Mouse (Mus musculus): ENCODE data around the gene Klk7. TPM values are rescaled to one million over a fixed set of nuclear protein-coding genes. Genes with fewer than 3 reads are reported as not detected.

Klk7 gene
- total RNA-seq (2022): under 1 TPM; 0.20 to 0.87 (median 0.46) TPM

DNA sequence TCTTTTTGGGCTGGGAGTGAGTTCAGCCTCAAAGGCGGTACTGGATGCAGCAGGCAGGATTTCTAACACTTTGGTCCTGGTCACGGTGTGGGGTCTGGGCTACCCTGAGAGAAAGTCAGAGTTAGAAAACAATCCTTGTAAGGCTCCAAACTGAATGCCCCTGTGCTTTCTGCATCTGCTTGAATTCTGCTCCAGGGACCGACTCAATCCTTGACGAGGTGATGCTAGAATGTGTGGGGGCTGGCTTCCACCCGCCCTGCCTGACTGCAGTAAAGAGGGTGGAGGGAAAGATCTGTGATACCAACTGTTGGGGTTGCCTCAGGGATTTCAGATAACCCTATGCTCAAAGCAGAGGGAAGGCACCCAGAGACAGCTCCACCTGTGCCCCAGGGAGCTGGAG, at the start of gene Klk7:
Gene Klk7 (plus strand): TSS at position 301 of the 400 bp plus-strand sequence.
- no peak for DNase-seq (ENCODE audit: low spot score in 2 of 2)

DNA sequence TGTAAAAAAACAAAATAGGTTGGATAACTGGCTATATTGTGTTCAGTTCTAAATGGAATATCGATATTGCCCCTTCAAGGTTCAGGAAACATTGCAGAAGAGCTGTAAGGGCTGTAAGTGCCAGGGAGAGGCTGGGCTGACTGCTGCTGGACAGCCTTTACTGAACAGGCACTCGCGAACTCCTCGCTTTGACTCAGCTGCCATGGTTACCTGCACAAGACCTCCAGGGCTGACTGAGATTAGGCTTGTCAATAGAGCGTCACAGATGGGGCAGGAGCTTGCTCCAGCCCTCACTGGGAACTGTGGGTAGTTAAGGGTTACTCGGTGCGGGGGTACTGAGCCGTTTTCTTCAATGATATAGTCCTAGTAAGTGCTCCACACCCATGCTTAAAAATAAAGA, 44.6 kb upstream of the Klk7 start:
- no peak for DNase-seq (ENCODE audit: low spot score in 2 of 2)

DNA sequence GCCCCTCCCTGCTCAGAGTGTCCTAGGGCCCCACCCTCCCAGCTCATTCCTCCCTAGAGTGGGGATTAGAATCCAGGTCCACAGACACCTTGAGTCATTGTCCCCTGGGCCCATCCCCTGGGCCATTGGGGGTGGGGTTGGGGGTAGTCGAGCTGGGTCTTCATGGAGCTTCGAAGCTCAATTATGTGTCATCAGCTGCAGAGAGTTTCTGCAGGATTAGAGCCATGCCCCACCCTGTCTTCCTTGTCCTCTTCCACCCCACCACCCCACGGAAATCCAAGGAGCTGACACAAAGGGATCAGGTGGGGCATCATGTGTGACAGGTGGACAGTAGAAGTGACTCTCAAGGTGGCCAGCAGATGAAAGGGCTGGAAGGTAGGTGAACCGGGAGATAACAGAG, 42.5 kb upstream of the Klk7 start, which contains the start of gene Klk12:
Gene Klk12 (plus strand): TSS at position 301 of the 400 bp plus-strand sequence.
- no peak for DNase-seq (ENCODE audit: low spot score in 2 of 2)

DNA sequence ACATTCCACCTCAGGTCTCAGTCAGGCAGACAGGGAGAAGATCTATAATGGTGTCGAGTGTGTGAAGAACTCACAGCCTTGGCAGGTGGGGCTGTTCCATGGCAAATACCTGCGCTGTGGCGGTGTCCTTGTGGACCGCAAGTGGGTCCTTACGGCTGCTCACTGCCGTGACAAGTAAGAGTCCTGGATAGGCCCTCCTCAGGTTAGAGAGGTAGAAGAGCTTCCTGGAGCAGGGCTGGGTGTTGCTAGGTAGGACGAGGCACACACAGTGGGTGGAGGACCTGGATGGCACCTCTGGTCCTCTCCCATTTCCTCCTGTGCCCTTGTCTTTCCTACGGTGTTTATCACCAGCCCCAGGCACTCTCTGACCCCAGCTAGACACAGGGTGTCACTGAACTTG, 41.5 kb upstream of the Klk7 start:
- no peak for DNase-seq (ENCODE audit: low spot score in 2 of 2)

DNA sequence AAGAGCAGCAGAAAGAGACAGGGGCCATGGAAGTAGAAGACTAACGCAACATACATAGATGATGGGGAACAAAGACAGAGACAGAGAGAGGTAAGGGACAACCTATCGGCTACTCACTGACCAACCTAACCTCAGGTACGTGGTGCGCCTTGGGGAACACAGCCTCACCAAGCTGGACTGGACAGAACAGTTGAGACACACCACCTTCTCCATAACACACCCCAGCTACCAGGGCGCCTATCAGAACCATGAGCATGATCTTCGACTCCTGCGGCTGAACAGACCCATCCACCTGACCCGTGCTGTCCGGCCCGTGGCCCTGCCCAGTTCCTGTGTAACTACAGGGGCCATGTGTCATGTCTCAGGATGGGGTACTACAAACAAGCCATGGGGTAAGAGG, 40.4 kb upstream of the Klk7 start:
- DNase-seq (ENCODE audit: low spot score in 2 of 2): peak in 1 of 2 experiments; percentile 1

- DNase-seq (ENCODE audit: low spot score in 2 of 2): peak in 1 of 2 experiments; percentile 0
Measured at GRCm38 (mm10) chr7:43771916-43772315, 39.2 kb upstream of the Klk7 start.

GRCm38 (mm10) chr7:43772901-43773300, 38.2 kb upstream of the Klk7 start:
- peak in 1 of 2 experiments; percentile 0 for DNase-seq (ENCODE audit: low spot score in 2 of 2)

DNA sequence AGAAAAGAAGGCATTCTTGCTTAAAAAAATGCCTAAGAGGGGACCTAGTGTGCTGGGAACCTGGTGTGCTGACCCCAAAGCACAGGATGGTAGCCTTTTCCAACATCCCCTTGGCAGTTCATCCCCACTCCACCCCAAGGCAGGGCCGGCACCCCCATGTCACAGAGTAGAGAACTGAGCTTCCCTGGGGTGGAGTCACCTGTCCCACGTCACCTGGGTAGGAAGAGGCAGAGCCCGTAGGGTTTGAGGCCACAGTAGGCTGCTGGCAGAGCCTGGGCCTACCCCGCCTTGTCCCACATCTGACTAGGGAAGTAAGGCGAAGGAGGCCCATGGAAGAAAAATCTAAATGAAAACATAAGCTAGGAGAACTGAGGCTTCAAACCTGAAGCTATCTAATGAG, 36.7 kb upstream of the Klk7 start, which contains the start of gene Klk11:
Gene Klk11 (plus strand): TSS at position 241 of the 400 bp plus-strand sequence.
- DNase-seq (ENCODE audit: low spot score in 2 of 2): no peak

DNA sequence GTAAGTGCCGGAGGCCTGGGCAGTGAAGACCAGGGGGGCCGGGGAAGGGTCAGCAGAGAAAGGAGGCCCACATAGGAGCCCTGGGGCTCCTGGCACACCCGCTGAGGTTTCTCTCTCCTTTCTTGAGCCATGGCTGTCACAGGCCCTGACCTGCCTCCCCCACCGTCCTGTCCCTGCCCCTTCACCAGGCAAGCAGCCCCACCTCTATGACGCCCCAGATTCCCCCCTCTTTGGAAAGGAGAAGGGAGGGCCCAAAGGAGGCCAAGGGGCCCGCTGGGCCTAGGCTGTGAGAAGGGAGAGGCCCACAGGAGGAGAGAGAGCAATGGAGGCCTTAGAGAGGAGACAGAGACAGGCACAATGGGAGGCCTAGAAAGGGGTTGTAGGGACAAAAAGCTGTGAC, 36.3 kb upstream of the Klk7 start:
- DNase-seq (ENCODE audit: low spot score in 2 of 2): no peak

DNA sequence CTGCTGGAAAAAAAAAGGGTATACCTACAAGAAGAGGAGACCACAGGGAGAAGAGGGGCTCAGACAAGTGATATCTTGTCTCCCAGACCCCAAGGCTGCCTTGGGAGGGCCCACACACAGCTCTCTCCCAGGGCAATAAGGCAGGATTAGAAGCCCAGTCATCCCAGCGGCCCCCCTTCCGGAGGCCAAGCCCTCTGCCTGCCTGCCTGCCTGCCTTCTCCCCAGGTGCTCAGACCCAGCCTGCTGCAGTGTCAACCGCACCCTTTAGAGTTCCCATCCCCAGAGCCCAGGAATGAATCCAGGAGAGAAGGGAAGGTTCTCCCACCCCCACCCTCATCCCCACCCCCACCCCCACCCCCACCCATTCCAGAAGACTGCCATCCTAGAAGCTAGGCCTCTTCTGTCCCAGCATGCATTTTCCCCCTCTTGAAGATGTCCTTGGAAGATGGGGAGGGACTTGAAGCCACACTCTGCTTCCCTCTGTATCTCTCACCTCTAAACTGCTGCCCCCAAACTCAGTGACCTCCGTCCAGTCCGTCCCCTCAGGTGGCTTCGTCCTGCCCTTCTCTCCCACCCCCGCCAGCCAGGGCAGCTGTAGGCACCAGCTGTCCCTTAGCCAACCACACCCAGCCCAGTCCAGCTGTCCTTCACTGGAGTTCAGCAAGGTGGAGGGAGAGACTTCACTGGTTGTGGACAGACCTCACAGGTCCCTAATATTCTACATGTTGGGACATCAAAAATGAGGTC, 35.6 kb upstream of the Klk7 start:
- DNase-seq (ENCODE audit: low spot score in 2 of 2): peak in 1 of 2 experiments; percentile 0

DNA sequence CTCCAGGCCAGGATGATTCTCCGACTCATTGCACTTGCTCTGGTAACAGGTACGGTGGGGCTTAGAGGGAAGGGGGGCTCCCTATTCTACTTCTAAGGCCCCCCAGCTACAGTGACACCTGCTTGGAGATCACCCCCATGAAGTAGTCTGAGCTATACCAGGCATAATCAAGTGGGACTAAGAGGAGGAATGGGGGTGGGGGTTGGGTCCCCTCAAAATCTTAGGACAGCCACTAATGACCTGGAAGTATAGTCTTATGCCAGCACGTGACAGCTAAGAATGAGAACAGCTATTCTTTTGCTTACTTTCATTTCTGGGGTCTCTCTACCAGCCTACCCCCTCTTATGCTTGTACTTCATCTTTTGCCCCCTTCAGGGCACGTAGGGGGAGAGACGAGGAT, 34.6 kb upstream of the Klk7 start:
- DNase-seq (ENCODE audit: low spot score in 2 of 2): no peak

- DNase-seq (ENCODE audit: low spot score in 2 of 2): no peak
Measured at GRCm38 (mm10) chr7:43777423-43777822, 33.7 kb upstream of the Klk7 start.

DNA sequence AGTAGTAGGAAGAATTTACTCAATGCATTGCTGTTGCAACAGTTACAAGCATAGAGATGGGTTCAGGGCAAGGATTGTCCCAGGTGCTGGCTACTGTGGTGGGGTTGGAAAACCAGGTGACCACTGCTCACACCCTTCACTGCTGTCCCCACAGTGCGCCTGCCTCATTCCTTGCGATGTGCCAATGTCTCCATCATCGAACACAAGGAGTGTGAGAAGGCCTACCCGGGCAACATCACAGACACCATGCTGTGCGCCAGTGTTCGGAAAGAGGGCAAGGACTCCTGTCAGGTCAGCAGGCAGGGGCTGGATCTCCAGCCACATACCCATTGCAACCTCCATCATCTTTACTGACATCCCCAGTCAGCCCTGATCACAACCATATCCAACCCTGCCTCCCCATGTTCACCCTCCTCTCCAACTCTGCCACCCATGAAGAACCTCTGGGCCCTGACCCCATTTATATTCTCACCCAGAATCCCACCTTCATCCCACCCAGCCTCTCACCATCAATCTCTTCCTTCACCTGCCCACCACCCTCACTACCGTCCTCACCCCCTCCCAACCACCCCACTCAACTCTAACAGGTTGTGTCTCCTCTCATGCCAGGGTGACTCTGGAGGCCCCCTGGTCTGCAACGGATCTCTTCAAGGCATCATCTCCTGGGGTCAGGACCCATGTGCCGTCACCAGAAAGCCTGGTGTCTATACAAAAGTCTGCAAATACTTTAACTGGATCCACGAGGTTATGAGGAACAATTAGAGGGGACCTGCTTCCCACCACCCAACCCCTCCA, 32.7 kb upstream of the Klk7 start:
- no peak for DNase-seq (ENCODE audit: low spot score in 2 of 2)

DNA sequence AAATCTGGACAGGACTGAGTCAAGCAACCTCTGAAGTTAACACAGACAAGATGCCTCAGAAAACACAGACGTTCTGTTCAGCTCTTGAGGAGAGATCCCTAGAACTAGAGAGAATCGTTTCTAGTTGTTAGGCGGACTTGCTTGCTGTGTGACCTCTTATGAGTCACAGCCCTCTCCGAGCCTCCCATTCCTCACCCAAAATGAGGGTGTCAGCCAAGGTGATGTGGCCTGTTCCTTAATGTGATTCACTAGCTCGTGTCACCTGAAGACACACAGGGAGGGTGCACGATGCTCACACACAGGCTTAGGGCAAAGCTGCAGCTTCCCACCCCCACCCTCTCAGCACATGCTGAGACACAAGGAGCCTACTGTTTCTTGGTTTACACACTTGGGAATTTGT, 30.9 kb upstream of the Klk7 start:
- DNase-seq (ENCODE audit: low spot score in 2 of 2): no peak

GRCm38 (mm10) chr7:43780746-43781145, 30.3 kb upstream of the Klk7 start, which contains the start of gene Klk10:
Klk10 (plus strand) TSS chr7:43781035.
- DNase-seq (ENCODE audit: low spot score in 2 of 2): no peak

DNA sequence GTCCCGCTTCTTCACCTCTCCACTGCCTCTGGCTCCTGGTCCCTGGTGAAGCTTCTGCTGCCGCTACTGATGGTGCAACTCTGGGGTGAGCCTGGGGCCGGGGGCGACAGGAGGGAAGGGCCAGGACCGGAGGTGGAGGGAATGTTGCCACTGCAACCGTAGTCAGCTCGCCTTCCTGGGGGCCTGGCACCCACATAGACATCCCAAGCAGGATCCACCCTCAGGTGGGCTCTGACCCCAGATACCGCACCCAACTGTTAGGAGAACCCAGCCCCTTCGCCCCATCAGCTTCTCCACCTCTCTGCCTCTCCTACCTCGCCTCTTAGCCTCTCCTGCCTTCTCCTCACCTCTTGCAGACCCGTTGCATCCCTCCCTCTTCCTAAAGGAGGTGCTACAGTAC, 29.6 kb upstream of the Klk7 start:
- no peak for DNase-seq (ENCODE audit: low spot score in 2 of 2)

DNA sequence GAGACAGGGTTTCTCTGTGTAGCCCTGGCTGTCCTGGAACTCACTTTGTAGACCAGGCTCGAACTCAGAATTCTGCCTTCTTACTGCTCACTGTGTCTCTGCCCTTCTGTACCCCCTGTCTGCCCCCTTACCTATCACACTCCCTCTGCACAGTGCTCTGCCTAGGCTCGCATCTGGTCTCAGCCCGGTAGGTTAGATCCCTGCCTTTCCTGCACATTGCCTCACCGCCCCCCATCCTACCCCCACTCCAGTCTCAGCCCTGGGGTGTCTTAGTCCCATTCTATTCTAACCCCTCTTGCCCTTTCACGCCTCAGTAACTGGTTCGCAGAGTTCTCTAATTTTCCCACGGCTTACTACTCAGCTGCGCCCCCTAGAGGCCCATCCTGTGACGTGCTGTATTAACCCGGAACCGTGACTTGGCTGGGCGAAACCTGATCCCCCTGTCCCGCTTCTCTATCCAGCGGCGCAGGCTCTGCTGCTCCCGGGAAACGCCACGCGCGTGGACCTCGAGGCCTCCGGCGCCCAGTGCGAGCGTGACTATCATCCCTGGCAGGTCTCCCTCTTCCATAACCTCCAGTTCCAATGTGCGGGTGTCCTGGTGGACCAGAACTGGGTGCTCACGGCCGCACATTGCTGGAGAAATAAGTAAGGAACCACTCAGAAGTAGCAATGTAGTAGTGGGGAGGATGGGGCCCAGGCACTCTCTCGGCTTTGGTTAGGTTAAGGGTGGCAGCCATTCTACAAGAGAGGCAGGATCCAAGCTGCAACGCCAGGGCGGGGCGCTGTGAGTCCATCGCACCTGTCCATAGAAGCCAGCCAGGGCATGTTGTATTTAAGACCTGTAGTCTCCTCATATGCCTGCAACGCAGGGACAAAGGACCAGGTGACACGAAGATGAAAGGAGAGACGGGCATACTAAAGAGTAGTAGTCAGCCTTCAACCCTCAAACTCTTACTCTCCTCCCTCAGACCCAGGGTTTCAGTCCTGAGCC, 28.5 kb upstream of the Klk7 start:
- peak in 1 of 2 experiments; percentile 65 for DNase-seq (ENCODE audit: low spot score in 2 of 2)

DNA sequence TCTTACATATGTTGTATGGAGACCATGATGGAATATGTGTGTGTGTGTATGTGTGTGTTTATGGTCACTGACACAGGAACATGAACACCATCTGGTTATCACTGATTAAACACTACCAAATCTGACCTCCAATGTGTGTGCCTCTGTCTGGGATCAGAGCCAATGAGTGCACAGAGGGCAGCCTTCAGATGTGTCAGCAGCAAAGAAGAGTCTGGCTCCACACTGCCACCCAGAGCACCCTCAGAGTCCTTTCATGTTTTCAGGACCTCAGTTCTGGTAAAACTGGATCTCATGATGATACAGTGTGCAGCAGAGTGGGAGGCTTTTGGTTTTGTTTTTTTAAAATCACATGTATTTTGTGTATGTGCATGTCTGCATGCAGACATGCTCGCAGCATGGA, 25.8 kb upstream of the Klk7 start:
- DNase-seq (ENCODE audit: low spot score in 2 of 2): no peak

- peak; percentile 33 to 39 for DNase-seq (ENCODE audit: low spot score in 2 of 2)
Measured at GRCm38 (mm10) chr7:43788096-43788495, 23.0 kb upstream of the Klk7 start.

DNA sequence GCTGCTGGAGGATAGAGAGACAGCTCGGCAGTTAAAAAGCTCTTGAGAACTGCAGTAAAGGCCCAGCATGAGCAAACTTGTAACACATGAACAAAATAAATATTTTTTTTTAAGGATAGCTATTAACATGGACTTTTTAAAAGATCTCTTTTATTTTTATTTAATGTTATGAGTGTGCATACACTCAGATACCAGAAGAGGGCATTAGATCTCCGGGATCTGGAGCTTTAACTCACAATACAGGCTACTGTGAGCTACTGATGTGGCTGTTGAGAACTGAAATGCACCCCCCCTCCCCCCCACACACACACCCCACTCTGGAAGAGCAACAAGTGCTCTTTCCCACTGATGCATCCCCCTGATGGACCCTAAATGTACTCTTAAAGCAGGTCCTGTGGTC, 21.8 kb upstream of the Klk7 start:
- DNase-seq (ENCODE audit: low spot score in 2 of 2): no peak

DNA sequence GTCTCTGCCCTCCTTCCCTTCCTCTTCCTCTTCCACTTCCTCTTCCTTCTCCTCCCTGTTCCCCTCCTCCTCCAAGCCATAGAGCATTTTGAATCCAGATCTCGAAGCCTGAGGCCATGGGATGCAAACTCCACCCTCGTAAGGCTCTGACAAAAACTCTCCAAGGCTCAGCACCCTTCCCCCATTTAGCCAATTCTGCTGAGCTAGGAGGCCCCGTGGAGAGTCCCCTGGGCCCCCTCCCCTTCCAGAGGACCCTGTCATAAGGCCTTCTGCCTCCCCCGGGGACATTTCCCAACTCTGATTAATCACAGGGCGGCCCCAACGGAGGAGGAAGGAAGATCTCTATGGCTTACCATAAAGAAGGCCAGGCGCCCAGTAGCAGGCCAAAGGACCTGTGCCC, 19.5 kb upstream of the Klk7 start, which contains the start of gene Klk9:
Gene Klk9 (plus strand): TSS at position 301 of the 400 bp plus-strand sequence.
- no peak for DNase-seq (ENCODE audit: low spot score in 2 of 2)
